Mouse (Mus musculus) left cerebral cortex, adult 9 months (tissue): Measurements from ENCODE around the gene 9230113P08Rik.
"Not testable (repeated sequence)": the region's sequence is repeated elsewhere in the genome, so short reads cannot be mapped to it uniquely, and the experiment has no call there.

Experiments
- DNase-seq, 2 experiments: peaks; one replicate each; pipeline ENCODE4 v3.0.0; 2022; ENCODE audit warnings: low spot score in 2 of 2

The 9230113P08Rik gene

GRCm38 (mm10) chr9:35908123-35908522 lies at the start of gene 9230113P08Rik:
9230113P08Rik (plus strand) TSS chr9:35908423.
- DNase-seq, result not testable (repeated sequence)

DNA sequence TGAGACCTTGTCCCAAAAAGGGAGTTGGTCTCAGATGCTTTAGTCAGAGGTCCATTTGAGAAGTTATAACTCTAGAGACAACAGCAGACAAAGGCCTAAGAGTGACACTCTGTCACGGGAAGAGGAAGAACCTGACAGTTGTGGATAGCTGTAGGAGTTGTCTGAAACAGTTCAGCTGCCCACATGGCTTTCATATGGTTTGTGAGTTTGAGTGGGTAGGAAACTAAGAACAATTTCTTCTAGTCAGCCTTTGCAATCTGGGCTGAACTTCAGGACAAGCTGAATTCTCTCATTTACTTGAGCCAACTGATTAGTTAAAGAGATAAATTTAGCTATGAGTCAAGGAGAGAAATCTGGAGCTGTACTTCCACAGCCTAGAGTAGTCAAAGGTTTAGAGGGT lies 15.1 kb upstream of the 9230113P08Rik start:
- peak; percentile 37 to 50 for DNase-seq

DNA sequence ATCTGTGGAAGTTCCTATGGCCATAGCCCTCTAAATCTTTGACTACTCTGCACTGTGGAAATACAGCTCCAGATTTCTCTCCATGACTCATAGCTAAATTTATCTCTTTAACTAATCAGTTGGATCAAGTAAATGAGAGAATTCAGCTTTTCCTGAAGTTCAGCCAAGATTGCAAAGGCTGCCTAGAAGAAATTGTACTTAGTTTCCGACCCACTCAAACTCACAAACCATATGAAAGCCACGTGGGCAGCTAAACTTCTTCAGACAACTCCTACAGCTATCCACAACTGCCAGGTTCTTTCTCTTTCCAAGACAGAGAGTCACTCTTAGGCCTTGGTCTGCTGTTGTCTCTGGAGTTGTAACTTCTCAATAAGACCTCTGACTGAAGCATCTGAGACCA lies 3.7 kb upstream of the 9230113P08Rik start:
- DNase-seq, result peak; percentile 62 to 69

GRCm38 (mm10) chr9:35930817-35931216 lies 22.6 kb downstream of the 9230113P08Rik start:
- no peak for DNase-seq
